Mouse (Mus musculus): ENCODE measurements around the gene Efna5. TPM values are rescaled to one million over a fixed set of nuclear protein-coding genes. Genes with fewer than 3 reads are reported as not detected.

Gene Efna5
- total RNA-seq, 1 experiment from 2014 or later: 25.2 TPM

GRCm38 (mm10) chr17:62700791-62701602 is 180.1 kb downstream of the Efna5 start:
- DNase-seq: no peak

- no peak for DNase-seq
Measured at GRCm38 (mm10) chr17:62694958-62695437, 186.1 kb downstream of the Efna5 start.

GRCm38 (mm10) chr17:62692242-62692641 is 188.9 kb downstream of the Efna5 start:
- no peak for DNase-seq

GRCm38 (mm10) chr17:62691201-62691715 is 189.9 kb downstream of the Efna5 start:
- no peak for DNase-seq

GRCm38 (mm10) chr17:62690256-62690655 is 190.9 kb downstream of the Efna5 start:
- no peak for DNase-seq

DNA sequence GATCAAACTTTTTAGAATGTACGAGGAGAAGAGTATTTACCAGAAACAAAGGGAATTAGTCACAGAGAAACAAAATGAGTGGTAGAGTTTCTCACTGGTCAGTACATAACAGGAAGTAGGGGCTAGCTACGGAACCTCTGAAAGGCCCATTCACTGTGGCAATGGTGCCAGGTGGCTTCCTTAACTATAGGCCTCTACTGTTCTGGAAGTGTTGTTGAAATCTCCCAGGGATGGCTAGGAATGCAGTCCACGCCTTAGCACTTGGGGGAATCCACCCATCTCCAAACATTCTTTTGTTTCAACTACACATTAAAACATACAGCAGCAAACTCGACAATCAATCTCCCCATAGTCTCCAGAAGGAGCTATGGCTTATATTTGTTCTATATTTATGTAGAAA is 191.5 kb downstream of the Efna5 start:
- no peak for DNase-seq

GRCm38 (mm10) chr17:62687369-62687768 is 193.7 kb downstream of the Efna5 start:
- peak; percentile 42 for DNase-seq

DNA sequence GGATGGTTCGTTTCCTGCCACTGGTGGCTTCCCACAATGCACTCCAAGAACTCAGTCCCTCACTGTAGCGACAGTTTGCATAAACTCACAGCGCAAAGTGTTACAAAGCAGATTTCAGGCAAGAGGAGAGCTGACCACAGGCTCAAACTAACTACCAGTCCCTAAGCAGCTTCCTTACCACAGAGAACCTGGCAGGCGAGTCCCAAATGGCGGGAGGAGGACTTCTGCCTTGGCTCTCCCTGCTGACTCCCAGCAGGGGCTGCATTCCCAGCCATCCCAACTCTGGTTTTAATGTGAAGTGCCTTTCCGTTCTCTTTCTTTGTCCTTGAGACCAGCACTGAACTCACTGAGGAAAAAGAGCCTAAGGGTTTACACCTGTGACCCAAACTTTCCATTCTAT is 195.9 kb downstream of the Efna5 start:
- DNase-seq: no peak

DNA sequence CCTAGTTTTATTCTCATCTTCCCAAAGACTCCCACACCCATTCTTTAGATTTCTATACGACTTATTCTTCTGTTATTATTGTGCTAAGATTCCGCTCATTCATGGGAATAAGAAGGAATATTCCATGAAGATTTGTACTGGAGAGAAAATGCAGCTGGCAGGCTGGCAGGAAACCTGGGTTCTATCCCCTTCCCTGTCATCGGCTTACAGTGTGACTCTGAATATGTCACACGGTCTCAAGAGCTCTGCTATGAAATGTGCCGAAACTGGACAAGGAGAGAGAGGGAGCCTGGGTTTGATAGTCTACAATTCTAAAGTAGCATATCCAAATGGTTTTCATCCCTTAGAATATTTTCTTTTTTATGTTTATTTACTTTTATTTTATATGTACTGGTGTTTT is 198.0 kb downstream of the Efna5 start:
- no peak for DNase-seq

DNA sequence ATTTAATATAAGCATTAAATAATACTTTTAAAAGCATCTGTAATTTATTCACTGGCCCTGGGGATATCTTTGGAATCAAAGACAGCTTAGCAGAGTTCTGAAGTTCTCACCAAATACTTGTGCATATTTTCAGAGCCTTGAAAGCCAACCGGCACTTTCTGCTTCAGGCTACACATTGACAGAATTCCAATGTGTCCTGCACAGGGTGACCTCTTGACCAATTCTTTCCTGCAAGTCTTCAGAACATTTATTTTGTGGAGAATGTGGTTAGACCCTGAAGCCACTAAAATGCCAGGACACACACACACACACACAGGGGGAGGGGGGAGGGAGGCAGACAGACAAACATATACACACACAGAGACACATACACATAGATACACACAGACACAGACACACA is 199.4 kb downstream of the Efna5 start:
- no peak for DNase-seq

DNA sequence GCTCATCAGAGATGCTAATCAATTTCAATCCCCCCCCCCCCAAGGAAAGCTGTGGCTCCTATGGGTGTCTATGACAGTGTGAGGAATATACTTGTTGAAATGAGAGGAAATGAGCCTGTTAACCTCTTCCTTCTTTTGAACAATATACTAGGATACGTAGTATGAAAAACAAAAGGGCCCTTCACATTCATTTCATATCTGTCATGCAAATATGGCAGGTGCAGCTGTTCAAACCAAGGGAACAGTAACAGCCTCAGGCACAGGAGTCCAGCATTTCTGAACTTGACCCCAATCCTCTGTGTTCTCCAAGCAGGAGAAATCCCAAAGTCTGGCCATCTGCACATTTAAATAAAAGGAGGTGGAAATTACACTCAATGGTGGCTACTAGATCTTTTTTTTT is 200.4 kb downstream of the Efna5 start:
- DNase-seq: no peak

DNA sequence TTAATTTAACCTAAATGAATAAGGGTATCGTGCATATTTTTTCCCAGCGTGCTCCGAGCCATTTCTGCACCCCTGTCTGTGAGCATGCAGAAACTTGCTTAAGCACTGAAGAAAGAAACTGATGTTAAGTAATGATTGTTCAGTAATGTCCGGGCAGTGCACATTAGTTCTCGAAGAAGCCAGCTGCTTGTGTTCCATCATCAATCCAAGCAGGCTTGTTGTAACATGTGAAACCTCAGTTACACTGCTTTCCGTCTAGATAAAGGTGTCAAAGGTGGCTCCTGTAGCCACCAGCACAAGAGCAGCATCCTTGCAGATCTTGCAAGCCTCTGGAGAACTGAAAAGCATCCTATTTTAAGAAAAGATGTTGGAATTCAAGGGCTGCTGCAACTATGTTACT is 204.3 kb downstream of the Efna5 start:
- no peak for DNase-seq

GRCm38 (mm10) chr17:62676409-62676808 is 204.7 kb downstream of the Efna5 start:
- no peak for DNase-seq

GRCm38 (mm10) chr17:62675811-62676255 is 205.3 kb downstream of the Efna5 start:
- peak; percentile 15 for DNase-seq

DNA sequence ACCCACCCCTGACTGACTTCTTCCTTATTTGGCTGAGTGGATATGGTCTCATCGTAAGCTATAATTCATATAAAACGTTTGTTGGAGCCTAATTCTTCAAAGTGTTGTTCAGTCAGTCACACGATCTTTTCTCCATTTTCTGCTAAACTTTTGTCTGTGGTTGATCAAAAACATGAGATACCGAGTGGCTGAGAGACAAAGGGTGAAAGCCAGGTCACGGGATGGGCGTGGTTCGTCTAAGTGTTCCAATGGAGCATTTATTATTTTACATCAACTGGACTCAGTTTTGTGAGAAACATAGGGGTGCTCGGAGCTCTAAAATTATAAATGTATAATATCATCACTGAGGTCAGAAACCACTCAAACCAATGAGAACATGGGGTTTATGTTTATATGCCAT is 209.0 kb downstream of the Efna5 start:
- no peak for DNase-seq

- no peak for DNase-seq
Measured at GRCm38 (mm10) chr17:62666761-62667160, 214.4 kb downstream of the Efna5 start.

DNA sequence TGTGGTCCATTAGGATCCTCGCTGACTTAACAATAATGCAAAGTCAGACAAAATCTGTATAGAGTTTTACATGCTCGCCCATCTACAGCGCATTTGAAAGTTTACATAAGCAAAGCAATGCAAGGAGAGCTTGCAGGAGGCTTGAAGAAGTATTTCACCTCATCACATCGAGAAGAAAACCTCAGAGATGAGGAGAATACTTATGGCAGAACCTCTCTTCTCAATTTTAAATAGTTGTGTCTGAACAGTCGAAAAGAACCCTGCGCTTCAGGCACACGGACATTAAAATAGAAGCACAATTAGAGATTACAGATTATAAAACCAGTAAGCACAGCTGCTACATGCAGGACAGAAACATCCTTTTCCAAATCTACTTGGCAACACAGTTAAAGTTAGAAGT is 215.3 kb downstream of the Efna5 start:
- no peak for DNase-seq

DNA sequence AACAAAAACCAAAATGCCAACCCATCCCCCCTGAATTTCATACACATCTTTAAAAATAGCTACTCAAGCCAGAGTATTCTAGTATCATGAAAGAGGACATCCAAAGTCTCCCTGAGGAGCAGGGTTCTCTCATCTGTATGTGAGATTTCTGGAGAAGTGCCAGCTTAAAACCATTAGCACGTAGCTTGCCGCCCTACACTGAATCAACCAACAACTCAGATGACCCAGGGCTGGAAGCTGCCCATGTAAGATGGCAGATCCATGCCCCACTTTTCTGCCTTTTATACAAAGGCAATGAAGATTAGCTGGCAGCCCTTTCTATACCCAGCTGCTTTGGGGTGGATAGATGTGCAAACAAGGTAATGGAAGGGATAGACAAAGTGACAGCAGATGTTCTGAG is 216.4 kb downstream of the Efna5 start:
- DNase-seq: no peak

DNA sequence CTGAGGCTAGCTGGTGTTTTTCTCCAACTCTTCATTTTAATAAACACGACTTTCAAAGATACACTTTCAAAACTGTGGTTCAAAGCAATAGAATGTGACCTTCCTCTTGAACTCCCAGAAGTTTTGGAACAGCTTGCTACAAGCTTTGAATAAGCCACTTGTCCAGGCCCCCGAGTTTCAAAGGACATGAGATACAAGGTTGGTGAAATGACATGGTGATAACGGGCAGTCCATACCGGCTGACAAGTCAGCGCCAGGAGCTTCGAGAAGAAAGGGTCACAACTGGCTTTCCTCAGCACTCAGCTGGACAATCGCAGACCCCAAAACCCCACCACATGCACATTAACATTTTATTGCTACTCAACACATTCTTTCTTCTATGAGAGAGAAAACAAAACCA is 219.3 kb downstream of the Efna5 start:
- DNase-seq: no peak

DNA sequence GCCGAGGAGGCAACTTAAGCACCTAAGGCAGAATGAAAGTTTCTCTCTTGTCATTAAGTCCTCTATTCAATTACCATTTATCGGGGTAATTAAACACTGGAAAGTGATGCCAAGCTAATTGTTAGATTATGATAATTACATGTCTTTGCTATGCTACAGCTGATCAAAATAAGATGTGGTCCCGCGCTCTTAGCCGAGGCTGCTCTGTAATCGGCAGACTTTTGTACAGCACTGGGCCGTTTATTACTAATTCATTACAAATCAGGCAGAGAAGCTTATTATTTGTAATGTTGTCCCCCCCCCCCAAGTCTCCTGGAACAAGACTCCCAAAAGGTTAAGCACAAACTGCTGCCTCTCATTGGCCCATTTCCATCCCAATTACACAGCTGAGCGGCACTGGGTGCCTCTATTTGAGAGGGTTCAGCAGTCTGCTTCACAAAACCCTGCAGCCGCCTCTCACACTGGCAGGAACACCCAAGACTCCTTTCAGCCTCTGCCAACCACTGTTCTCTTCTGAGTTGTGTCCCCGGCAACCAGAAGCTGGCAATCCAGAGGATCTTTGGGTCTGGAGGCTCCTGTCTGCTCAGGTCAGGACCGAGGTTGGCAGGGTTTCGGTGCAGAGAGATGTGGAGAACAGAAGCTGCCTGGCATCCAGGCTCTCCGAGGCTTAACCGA is 221.5 kb downstream of the Efna5 start:
- DNase-seq: no peak

- no peak for DNase-seq
Measured at GRCm38 (mm10) chr17:62657832-62658630, 223.1 kb downstream of the Efna5 start.

DNA sequence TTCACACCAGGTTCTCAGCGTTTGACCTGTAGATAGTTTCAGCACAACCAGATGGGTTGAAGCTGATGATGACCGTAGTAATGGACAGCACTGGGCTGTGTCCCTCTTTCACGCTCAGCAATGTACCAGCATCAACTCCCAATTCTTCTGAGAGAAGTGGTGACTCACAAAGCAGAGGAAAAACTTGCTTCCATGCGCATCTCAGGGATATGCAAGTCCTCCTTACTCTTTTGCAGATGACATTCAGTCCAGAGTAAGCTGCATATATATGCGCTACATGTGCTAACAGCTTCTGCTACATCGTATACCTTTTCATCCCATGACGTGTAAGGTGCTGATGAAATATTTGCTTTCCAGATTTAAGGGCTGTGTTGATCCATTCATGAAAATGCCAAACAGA is 224.1 kb downstream of the Efna5 start:
- no peak for DNase-seq

DNA sequence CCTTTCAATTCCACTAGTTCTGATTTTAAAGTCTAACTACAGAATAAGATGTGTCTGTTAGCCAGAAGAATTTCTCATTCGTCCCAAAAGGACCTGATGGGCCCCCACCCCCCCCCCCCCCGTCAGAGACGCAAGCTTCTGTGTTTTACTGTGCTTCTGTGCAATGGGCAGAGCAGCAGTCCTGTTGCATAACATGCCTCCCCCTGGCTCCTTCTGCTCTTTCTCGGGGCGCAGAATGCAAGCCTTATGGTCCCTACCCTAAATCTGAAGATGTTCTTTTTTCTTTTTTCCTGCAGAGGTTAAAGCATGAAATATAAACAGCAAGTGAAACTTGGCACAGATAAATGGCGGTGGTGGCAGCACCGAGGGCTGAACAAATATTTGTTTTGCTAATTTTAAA is 224.5 kb downstream of the Efna5 start:
- DNase-seq: no peak

All from adrenal gland, postnatal 14 days (tissue).